Mouse (Mus musculus) midbrain, postnatal 0 days (tissue): ENCODE data around the gene Map2k3. TPM values are rescaled to one million over a fixed set of nuclear protein-coding genes. Genes with fewer than 3 reads are reported as not detected.
A peak's percentile ranks its signal among the peaks of the same experiment; 100 is the strongest.

Source experiments
- ATAC-seq: fragments of 200-750 bp; cut with Nextera tagmentation; 2 replicates; pipeline ENCODE4 v1.8.0; 2017; ENCODE audit warnings: moderate number of reproducible peaks, mild to moderate bottlenecking, moderate TSS enrichment, moderate library complexity; ENCODE audit not compliant: low FRiP score
- DNase-seq: peaks from one replicate; pipeline ENCODE4 v3.0.0-alpha.2; 2015; ENCODE audit warnings: low spot score
- H3K27ac ChIP-seq: fragments of 300-500 bp; sonication (generic); 2 replicates; pipeline ENCODE4 v1.5.1; 2014; ENCODE audit warnings: low read depth, mild to moderate bottlenecking, low read length, mixed read lengths
- H3K27me3 ChIP-seq: fragments of 300-500 bp; sonication (generic); 2 replicates; pipeline ENCODE4 v1.6.1; 2014; ENCODE audit warnings: low read length, control low read depth, mixed read lengths; ENCODE audit not compliant: insufficient read depth
- H3K36me3 ChIP-seq: fragments of 300-500 bp; sonication (generic); 2 replicates; pipeline ENCODE4 v1.6.1; 2014; ENCODE audit warnings: low read length, control low read depth, mixed read lengths; ENCODE audit not compliant: insufficient read depth
- H3K4me1 ChIP-seq: fragments of 300-500 bp; sonication (generic); 2 replicates; pipeline ENCODE4 v1.6.1; 2014; ENCODE audit warnings: mild to moderate bottlenecking, control low read depth, antibody characterized with exemption, low read length, mixed read lengths; ENCODE audit not compliant: insufficient read depth
- H3K4me2 ChIP-seq: fragments of 300-500 bp; sonication (generic); 2 replicates; pipeline ENCODE4 v1.6.1; 2014; ENCODE audit warnings: low read depth, mild to moderate bottlenecking, low read length, mixed read lengths; ENCODE audit not compliant: poor library complexity, severe bottlenecking
- H3K4me3 ChIP-seq: fragments of 300-500 bp; sonication (generic); 2 replicates; pipeline ENCODE4 v1.5.1; 2014; ENCODE audit warnings: low read depth, mild to moderate bottlenecking, low read length, moderate library complexity
- H3K9ac ChIP-seq: fragments of 300-500 bp; sonication (generic); replicated peaks from 2 replicates; pipeline ENCODE4 v1.6.1; 2014; ENCODE audit warnings: mild to moderate bottlenecking, low read length, moderate library complexity, mixed read lengths; ENCODE audit not compliant: poor library complexity, severe bottlenecking
- H3K9me3 ChIP-seq: fragments of 300-500 bp; sonication (generic); 2 replicates; pipeline ENCODE4 v1.6.1; 2016; ENCODE audit warnings: low read length, control low read depth
- CTCF ChIP-seq: IDR thresholded peaks from 2 replicates; pipeline ENCODE4 v1.5.1; 2016; ENCODE audit warnings: antibody characterized with exemption, mild to moderate bottlenecking
- WGBS: fragments of 180-500 bp; shearing (Covaris S2); extraction: QIAGEN DNeasy Blood & Tissue Kit; methylation state at CpG from one replicate; pipeline ENCODE4 v1.1.7; 2014; 5-methylcytosine and 5-hydroxymethylcytosine counted together
- polyA plus RNA-seq: library from polyadenylated mRNA; unstranded; fragments of >200 nt; fragmentation: Nextera tagmentation; extraction: Ambion mirVana; gene quantifications from 2 replicates; pipeline ENCODE4 v1.2.1, GENCODE M21; 2015
- total RNA-seq: library from RNA; depleted of rRNA; stranded (reverse); fragments of >200 nt; gene quantifications from 2 replicates; pipeline ENCODE4 v1.2.3, GENCODE M21; 2014

Map2k3 gene
- total and polyA plus RNA-seq, 2 experiments from 2014 or later = 10.1 to 23.4 TPM

DNA sequence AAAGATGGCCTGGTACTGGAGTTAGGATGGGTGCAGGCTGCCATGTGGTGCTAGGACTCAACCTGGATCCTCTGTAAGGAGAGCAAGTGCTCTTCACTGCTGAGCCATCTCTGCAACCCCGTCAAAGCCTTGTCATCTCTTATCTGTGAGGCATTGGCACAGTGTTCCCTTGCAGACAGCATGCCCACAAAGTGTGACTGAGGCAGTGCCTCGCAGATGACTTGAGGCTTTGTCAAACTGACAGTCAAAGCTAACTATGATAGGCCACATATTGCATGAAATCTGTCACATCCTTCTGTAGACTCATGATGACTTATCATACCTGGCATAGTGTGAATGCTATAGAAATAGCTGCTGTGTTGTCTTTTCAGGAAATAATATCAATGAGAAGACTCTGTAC, 11.8 kb upstream of the Map2k3 start:
- Histone ChIP-seq H3K4me2 (no peak overlapping the region), H3K9me3 (no peaks in the 10 kb centered on the region), H3K4me3 (no peak overlapping the region), H3K27me3 (no peaks in the 10 kb centered on the region), H3K4me1 (no peaks in the 10 kb centered on the region), H3K27ac (no peak overlapping the region), H3K36me3 (no peaks in the 10 kb centered on the region), H3K9ac (no peak overlapping the region)
- TF ChIP-seq CTCF = no peak
- 83% methylated on average over 2 of the region's 2 CpGs for WGBS
- ATAC-seq (no peak), DNase-seq (no peak)

GRCm38 (mm10) chr11:60922195-60922594, 9.6 kb upstream of the Map2k3 start:
- no peak overlapping the region for H3K4me2 ChIP-seq
- no peak for ATAC-seq
- no peak overlapping the region for H3K4me3 ChIP-seq
- H3K36me3 ChIP-seq = no peaks in the 10 kb centered on the region
- no peaks in the 10 kb centered on the region for H3K4me1 ChIP-seq
- no peaks in the 10 kb centered on the region for H3K27me3 ChIP-seq
- no peak overlapping the region for H3K9ac ChIP-seq
- no peak for DNase-seq
- no peaks in the 10 kb centered on the region for H3K9me3 ChIP-seq
- H3K27ac ChIP-seq = no peak overlapping the region
- WGBS = 86% methylated on average over 1 of the region's 1 CpGs
- TF ChIP-seq CTCF = no peak

DNA sequence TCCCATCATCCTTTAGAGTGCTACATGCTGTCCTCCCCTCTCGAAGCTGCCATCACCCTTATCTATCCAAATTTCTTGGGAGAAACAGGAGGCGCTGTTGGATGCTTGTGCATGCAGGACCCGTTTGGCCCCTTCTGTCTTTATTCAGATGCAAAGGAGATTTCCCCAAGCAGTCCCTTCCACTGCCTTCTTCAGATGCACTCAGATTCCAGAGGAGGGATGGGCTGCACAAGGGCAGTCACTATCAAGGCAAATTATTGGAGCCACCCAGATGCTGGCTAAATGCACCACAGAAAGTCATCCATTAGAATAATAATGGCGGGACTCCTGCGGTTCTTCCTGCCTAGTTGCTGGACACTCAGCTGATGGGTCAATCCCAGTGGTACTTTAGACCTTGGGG, 8.9 kb upstream of the Map2k3 start:
- Histone ChIP-seq H3K27me3 (no peaks in the 10 kb centered on the region), H3K4me3 (no peak overlapping the region), H3K4me1 (peaks cover 4% of the 10 kb centered on the region; the same call in 1 of the 2 replicates), H3K4me2 (no peak overlapping the region), H3K36me3 (no peaks in the 10 kb centered on the region), H3K9ac (no peak overlapping the region), H3K27ac (no peak overlapping the region), H3K9me3 (no peaks in the 10 kb centered on the region)
- ATAC-seq = no peak
- TF ChIP-seq CTCF = no peak
- WGBS = 63% methylated on average over 5 of the region's 5 CpGs
- DNase-seq = no peak

DNA sequence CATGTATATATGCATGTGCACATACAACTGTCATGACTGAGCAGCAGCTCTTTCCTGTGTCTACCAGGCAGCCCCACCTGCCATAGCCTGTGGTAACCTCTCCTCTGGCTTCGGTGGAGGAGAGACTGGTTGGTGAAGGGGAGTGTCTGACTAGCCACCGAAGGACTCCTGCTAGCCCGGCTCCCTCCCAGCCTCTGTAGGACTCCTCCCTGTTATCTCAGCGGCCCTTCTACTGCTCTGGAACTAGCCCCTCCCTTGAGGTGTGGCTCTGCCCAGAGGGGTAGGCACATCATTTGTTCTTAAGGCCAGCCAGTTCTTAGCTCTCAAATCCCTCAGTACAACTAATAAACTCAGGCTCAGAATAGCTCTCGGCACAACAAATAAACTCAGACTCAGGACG, 7.3 kb upstream of the Map2k3 start:
- no peak for ATAC-seq
- Histone ChIP-seq H3K9ac (no peak overlapping the region), H3K4me2 (no peak overlapping the region), H3K4me1 (peaks cover 4% of the 10 kb centered on the region; the same call in 1 of the 2 replicates), H3K9me3 (no peaks in the 10 kb centered on the region), H3K36me3 (no peaks in the 10 kb centered on the region), H3K27me3 (no peaks in the 10 kb centered on the region), H3K4me3 (no peak overlapping the region), H3K27ac (no peak overlapping the region)
- no peak for TF ChIP-seq CTCF
- DNase-seq = no peak
- 40% methylated on average over 6 of the region's 6 CpGs for WGBS

GRCm38 (mm10) chr11:60924981-60925380, 6.9 kb upstream of the Map2k3 start:
- Histone ChIP-seq H3K9me3 (no peaks in the 10 kb centered on the region), H3K4me2 (no peak overlapping the region), H3K4me1 (peaks cover 4% of the 10 kb centered on the region; the same call in 1 of the 2 replicates), H3K27me3 (no peaks in the 10 kb centered on the region), H3K27ac (no peak overlapping the region), H3K9ac (no peak overlapping the region), H3K4me3 (no peak overlapping the region), H3K36me3 (no peaks in the 10 kb centered on the region)
- TF ChIP-seq CTCF = no peak
- WGBS = 72% methylated on average over 1 of the region's 1 CpGs
- no peak for ATAC-seq
- DNase-seq = no peak

- 1% methylated on average over 9 of the region's 9 CpGs for WGBS
- H3K4me3 ChIP-seq = peak overlapping the region; percentile 13
- H3K9ac ChIP-seq = no peak overlapping the region
- H3K9me3 ChIP-seq = no peaks in the 10 kb centered on the region
- no peak overlapping the region for H3K27ac ChIP-seq
- H3K27me3 ChIP-seq = no peaks in the 10 kb centered on the region
- peak; percentile 95 for DNase-seq
- TF ChIP-seq CTCF = peak; percentile 98
- peak overlapping the region; percentile 45 for H3K4me2 ChIP-seq
- peak; percentile 84 for ATAC-seq
- peaks cover 4% of the 10 kb centered on the region; the same call in 1 of the 2 replicates for H3K4me1 ChIP-seq
- H3K36me3 ChIP-seq = no peaks in the 10 kb centered on the region
Observed at GRCm38 (mm10) chr11:60927264-60927663, 4.6 kb upstream of the Map2k3 start.
